Mouse (Mus musculus): ENCODE data around the gene Olfr668. TPM values are rescaled to one million over a fixed set of nuclear protein-coding genes. Genes with fewer than 3 reads are reported as not detected.
"Not testable (repeated sequence)": the region's sequence is repeated elsewhere in the genome, so short reads cannot be mapped to it uniquely, and the experiment has no call there.

The Olfr668 gene
- total RNA-seq (2017): 0.12 TPM in 1 of 2 replicates, not detected in the other

GRCm38 (mm10) chr7:104927957-104928356, at the start of gene Olfr668:
Gene Olfr668, minus strand, starts transcription at chr7:104928057.
- ATAC-seq (ENCODE audit: extremely low read depth, insufficient number of reproducible peaks, low FRiP score, poor library complexity, severe bottlenecking): no peak

- not testable (repeated sequence) for ATAC-seq (ENCODE audit: extremely low read depth, insufficient number of reproducible peaks, low FRiP score, poor library complexity, severe bottlenecking)
Measured at GRCm38 (mm10) chr7:104972507-104972906, 44.6 kb upstream of the Olfr668 start.

GRCm38 (mm10) chr7:104962520-104962919, 34.7 kb upstream of the Olfr668 start, which contains the start of gene Olfr670:
Gene Olfr670, minus strand, starts transcription at chr7:104962620.
- no peak for ATAC-seq (ENCODE audit: extremely low read depth, insufficient number of reproducible peaks, low FRiP score, poor library complexity, severe bottlenecking)

GRCm38 (mm10) chr7:104950234-104950633, 22.4 kb upstream of the Olfr668 start:
- peak; percentile 75; the same call in 1 of the 2 replicates for ATAC-seq (ENCODE audit: extremely low read depth, insufficient number of reproducible peaks, low FRiP score, poor library complexity, severe bottlenecking)

GRCm38 (mm10) chr7:104933940-104934339, 6.1 kb upstream of the Olfr668 start, which contains the start of gene Olfr669:
Gene Olfr669, plus strand, starts transcription at chr7:104934240.
- ATAC-seq (ENCODE audit: extremely low read depth, insufficient number of reproducible peaks, low FRiP score, poor library complexity, severe bottlenecking): no peak

- ATAC-seq (ENCODE audit: extremely low read depth, insufficient number of reproducible peaks, low FRiP score, poor library complexity, severe bottlenecking): no peak
Measured at GRCm38 (mm10) chr7:104921382-104921781, 6.5 kb downstream of the Olfr668 start, which contains the start of gene Olfr667. Gene Olfr667, minus strand, starts transcription at chr7:104921482.

GRCm38 (mm10) chr7:104895852-104896251, 32.0 kb downstream of the Olfr668 start, which contains the start of gene Olfr666:
Gene Olfr666, minus strand, starts transcription at chr7:104895952.
- ATAC-seq (ENCODE audit: extremely low read depth, insufficient number of reproducible peaks, low FRiP score, poor library complexity, severe bottlenecking): no peak

- ATAC-seq (ENCODE audit: extremely low read depth, insufficient number of reproducible peaks, low FRiP score, poor library complexity, severe bottlenecking): no peak
Measured at GRCm38 (mm10) chr7:104877731-104878130, 50.1 kb downstream of the Olfr668 start, which contains the start of gene Olfr665. Gene Olfr665, plus strand, starts transcription at chr7:104878031.

Other genes starting within 250 kb of the Olfr668 start
- gene Olfr661, start 241.6 kb downstream of the Olfr668 start, total RNA-seq (2017): not detected in 2 replicates
- gene Usp17le, start 150.6 kb downstream of the Olfr668 start, total RNA-seq (2017): not detected in 2 replicates
- not detected in 2 replicates for gene Usp17lb, start 85.5 kb downstream of the Olfr668 start, total RNA-seq (2017)
- not detected in 2 replicates for gene Usp17la, start 71.0 kb downstream of the Olfr668 start, total RNA-seq (2017)
- 0.12 TPM in 1 of 2 replicates, not detected in the other for gene Olfr665, start 50.0 kb downstream of the Olfr668 start, total RNA-seq (2017)
- gene Olfr666, start 32.1 kb downstream of the Olfr668 start, total RNA-seq (2017): 0.70 TPM in 1 of 2 replicates, not detected in the other
- not detected in 2 replicates for gene Olfr667, start 6.6 kb downstream of the Olfr668 start, total RNA-seq (2017)
- 0.35 TPM in 1 of 2 replicates, not detected in the other for gene Olfr669, start 6.2 kb upstream of the Olfr668 start, total RNA-seq (2017)
- not detected in 2 replicates for gene Olfr670, start 34.6 kb upstream of the Olfr668 start, total RNA-seq (2017)
- gene Olfr671, start 51.1 kb upstream of the Olfr668 start, total RNA-seq (2017): not detected in 2 replicates
- gene Olfr672, start 74.0 kb upstream of the Olfr668 start, total RNA-seq (2017): not detected in 2 replicates
- gene Olfr675, start 100.4 kb upstream of the Olfr668 start, total RNA-seq (2017): not detected in 2 replicates
- not detected in 2 replicates for gene Olfr676, start 104.6 kb upstream of the Olfr668 start, total RNA-seq (2017)
- not detected in 2 replicates for gene Olfr677, start 123.3 kb upstream of the Olfr668 start, total RNA-seq (2017)
- 0.23 TPM in 1 of 2 replicates, not detected in the other for gene Olfr678, start 136.4 kb upstream of the Olfr668 start, total RNA-seq (2017)
- gene Olfr679, start 153.1 kb upstream of the Olfr668 start, total RNA-seq (2017): not detected in 2 replicates
- gene Olfr680-ps1, start 164.8 kb upstream of the Olfr668 start, total RNA-seq (2017): not detected in 2 replicates
- not detected in 2 replicates for gene Olfr681, start 188.8 kb upstream of the Olfr668 start, total RNA-seq (2017)
- gene Olfr683, start 219.0 kb upstream of the Olfr668 start, total RNA-seq (2017): not detected in 2 replicates
- gene Olfr684, start 235.6 kb upstream of the Olfr668 start, total RNA-seq (2017): 0.25 TPM in 1 of 2 replicates, not detected in the other